Mouse (Mus musculus): ENCODE data around the gene Ccdc146.
"Not testable (repeated sequence)": the region's sequence is repeated elsewhere in the genome, so short reads cannot be mapped to it uniquely, and the experiment has no call there.

Gene Ccdc146

DNA sequence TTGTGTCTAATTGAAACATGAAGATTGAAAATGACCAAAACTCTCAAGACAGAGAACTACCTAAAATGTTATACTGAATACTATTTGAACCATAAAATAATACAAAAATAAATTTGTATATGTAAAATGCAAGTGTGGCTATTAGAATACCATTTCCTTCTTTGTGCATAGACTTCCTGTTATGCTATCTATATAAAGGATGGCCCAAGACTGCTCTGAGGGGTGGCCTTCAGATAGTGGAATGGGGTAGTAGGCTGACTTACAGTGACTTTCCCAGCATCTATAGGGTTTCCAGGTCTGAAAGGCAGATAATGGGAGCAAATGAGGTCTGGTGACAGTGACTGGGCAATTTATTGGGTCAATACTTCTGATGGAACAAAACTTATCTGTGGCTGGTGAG is 37.1 kb downstream of the Ccdc146 start:
- no peak for DNase-seq (ENCODE audit: low spot score in 2 of 2)

DNA sequence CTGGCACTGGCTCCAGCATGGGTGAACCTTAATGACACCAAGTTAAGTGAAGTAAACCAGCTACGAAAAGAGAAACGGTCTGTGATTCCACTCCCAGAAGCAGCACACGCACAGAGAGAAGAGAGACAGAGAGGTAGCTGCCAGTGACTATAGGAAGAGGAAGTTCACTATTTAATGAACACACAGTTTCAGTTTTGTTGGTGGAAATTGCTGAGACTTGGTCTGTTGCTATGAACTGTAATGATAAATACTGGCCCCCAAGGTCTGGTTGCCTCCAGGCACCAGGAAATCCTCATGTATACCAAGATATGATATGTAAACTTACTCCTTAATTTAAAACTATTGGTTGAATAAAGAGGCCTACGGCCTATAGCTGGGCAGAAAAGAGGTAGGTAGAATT is 38.0 kb downstream of the Ccdc146 start:
- DNase-seq (ENCODE audit: low spot score in 2 of 2), result no peak

DNA sequence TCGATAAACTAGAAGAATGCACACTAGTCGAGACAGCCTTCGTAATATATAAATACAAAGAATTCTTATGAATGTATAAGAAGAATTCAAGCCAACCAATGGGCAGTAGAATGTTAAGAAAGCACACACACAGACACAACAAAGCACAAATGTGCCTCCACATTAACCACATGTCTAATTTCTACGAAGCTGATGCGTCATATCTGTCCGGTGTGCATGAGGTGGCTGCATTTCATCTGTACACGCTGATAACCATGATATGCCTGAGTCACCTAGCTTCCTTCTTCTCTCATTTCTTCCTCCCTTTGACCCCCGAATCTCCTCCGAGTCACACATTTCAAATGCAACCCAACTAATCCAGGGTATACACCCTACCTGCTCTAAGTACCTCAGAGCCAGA is 39.5 kb downstream of the Ccdc146 start:
- DNase-seq (ENCODE audit: low spot score in 2 of 2), result no peak

DNA sequence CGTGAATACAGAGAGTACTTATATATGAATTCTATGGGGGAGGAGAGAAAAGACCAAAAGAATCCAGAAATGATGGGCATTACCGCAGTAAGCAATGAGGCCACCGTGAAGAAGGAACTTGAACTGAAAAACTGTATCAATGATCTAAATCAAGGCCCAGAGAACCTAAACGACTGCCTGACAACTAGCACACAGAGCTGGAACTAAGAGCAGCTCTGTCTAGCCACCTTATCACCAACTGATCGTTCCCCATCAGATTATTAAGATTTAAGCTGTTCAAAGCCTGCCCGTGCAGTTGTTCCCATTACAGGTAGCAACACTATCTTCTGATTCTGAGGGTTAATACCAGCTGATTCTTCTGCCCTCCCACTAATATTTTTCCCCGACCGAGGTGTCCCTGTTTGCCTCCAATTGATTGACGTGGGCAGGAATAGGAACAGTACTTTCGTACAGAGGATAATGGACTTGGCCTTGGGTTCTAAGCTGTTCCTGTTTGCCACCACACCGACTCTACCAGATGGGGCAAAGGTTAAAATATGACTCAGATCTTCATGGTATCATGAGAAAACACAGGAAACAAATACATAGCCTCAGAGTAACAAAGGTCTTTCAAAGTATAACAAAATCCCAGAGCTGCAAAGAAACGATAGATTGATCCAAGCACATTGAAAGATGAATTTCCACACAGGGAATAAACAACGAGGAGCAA is 40.1 kb downstream of the Ccdc146 start:
- DNase-seq (ENCODE audit: low spot score in 2 of 2), result no peak

DNA sequence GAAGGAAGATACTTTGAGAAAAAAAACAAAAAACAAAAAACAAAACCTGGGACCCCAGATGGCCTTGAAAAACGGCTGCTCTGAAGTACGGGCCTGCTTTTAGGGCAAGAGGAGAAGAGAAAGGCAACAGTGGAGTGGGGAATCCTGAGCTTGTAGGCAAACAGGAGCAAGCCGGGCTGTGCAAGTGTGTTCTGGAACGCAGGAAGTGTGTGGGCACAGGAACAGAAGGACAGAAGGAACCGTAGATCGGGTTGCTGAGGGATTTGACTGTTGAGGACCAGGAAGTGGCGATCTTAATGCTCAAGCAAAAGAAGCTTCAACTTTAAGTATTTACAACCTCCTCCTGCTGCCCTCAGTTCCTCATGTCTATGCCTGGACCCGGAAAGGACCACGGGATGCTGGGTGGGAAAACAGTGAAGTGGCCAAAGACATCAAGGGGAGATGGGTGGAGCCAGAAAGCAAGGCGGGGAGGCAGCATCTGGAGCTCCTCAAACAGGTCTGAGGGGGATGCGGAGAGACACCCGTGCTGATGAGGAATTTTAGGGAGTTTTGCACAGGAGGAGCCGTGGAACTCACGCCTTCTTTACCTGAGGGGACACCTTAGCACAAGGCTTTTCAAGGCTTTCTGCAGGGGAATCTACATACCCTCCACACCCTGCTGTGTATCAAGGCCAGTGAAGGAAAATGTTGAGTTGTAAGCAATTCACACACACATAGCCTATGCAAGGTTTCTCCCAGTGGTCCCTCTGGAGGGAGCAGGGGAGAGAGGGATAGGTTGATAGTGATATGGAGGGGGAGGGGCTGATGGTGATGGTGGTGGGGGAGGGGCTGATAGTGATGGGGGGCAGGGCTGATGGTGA is 40.9 kb downstream of the Ccdc146 start:
- peak in 1 of 2 experiments; percentile 9 for DNase-seq (ENCODE audit: low spot score in 2 of 2)

DNA sequence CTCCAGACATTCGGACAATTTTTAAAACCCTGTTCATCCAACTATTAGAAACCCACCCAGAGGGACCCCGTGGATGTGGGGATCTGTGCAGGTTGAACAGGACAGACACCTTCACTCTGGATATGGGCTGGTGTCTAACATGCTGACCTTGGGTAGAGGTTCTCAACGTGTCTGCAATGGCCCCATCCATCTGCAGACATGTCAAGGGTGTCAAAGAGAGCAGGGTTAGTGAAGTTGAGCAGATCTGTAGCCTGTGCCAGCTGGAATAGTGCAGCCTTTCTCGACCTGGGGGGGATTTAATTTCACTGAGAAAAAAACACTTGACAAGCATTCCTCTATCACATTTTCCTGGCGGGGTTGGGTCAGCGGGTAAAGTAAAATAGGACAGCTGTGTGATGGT is 41.8 kb downstream of the Ccdc146 start:
- DNase-seq (ENCODE audit: low spot score in 2 of 2), result no peak

DNA sequence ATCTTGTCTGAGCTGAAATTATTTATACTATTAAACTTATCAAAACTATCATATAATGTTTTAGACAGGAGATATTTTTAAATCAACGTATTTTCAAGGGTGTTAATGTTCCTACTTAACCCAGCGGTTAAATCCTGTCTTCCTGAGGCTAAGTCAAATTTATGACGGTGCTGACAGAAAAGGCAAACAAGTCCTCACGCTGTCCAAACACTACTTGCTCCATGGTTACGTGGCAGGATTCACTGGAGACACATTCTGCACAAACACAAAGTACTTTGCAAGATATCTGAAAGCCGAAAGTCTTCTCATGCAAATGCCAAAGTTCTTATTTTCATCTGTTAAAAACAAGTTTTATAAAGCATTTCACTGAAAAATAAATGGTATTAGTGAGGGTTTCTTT is 42.5 kb downstream of the Ccdc146 start:
- no peak for DNase-seq (ENCODE audit: low spot score in 2 of 2)

DNA sequence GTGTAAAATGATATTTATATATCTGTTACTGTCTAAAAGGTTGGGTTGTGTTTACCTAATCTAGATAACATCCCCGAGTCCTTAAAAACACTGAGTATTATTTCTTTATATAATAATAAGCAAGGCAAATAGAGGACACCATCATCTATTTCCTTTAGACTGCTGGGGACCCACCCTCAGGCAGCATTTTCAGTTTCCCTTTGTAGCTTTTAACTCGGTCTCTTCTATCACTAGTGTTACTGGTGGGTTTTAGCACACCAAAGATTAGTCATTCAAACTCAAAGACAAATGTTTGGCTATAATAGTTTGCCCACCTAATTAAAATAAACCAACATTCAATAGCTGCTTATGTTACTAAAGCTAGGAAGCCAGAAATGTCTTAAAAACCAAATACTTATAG is 46.1 kb downstream of the Ccdc146 start:
- DNase-seq (ENCODE audit: low spot score in 2 of 2), result no peak

DNA sequence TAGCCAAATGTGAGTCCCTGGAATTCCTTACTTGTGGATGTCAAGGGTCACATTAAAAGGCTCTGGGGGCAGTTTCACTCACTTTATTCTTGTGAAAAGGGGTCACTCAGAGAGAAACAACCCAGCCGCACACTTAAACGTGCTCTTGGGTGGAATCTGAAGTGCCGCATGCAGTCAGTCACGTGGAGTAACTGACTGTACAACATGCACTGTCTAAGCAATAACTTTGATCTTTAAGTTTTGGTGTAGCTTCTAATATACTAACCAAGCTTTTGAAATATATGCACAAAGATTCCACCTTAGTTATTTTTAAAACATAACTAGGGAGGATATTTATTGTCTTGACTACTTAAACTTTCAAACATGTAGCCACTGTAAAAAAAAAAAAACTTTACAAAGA is 47.5 kb downstream of the Ccdc146 start:
- DNase-seq (ENCODE audit: low spot score in 2 of 2), result no peak

DNA sequence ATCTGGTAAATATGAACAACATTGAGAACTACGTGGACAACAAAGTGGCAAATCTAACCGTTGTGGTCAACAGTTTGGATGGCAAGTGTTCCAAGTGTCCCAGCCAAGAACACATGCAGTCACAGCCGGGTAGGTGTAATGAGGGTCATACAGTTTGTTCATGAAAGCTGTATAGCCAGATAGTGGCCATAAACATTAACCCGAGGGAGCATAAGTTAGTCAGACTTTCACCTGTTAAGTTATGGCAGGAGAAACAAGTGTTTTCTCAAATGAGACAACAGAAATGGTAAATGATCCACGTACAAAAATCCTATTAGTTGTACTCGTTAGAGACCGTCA is 51.3 kb downstream of the Ccdc146 start:
- no peak for DNase-seq (ENCODE audit: low spot score in 2 of 2)

DNA sequence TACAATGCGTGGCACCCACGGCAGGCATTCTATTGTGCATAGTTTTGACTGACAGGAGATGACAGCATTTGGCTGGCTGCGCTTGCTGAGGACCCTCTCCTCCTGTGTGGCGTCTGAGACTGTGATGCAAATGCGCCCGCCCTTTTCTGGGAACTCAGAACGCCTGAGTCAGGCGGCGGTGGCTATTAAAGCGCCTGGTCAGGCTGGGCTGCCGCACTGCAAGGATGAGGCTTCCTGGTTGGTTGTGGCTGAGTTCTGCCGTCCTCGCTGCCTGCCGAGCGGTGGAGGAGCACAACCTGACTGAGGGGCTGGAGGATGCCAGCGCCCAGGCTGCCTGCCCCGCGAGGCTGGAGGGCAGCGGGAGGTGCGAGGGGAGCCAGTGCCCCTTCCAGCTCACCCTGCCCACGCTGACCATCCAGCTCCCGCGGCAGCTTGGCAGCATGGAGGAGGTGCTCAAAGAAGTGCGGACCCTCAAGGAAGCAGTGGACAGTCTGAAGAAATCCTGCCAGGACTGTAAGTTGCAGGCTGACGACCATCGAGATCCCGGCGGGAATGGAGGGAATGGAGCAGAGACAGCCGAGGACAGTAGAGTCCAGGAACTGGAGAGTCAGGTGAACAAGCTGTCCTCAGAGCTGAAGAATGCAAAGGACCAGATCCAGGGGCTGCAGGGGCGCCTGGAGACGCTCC is 51.8 kb downstream of the Ccdc146 start, which contains the start of gene Fgl2:
Gene Fgl2, plus strand, starts transcription at position 150 of the 687 bp plus-strand sequence.
- peak; percentile 20 to 23 for DNase-seq (ENCODE audit: low spot score in 2 of 2)

DNA sequence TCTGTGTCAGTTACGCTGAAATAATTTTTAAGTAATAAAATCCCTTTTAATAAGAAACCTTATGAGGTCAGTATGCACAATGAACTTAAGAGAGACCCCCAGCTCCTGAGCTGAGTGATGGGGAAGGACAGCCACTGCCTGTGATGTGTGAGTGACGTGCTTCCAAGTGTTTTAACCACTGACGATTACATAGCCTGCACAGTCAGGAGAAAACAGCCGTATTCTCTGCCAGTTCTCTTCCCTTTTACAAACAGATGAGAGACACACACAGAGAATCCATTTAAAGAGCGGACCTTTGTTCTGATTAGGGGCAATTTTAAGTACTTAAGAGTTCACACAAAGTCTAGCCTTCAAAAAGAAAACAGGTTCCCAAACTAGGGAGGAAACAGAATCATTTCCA is 52.6 kb downstream of the Ccdc146 start:
- DNase-seq (ENCODE audit: low spot score in 2 of 2), result no peak

DNA sequence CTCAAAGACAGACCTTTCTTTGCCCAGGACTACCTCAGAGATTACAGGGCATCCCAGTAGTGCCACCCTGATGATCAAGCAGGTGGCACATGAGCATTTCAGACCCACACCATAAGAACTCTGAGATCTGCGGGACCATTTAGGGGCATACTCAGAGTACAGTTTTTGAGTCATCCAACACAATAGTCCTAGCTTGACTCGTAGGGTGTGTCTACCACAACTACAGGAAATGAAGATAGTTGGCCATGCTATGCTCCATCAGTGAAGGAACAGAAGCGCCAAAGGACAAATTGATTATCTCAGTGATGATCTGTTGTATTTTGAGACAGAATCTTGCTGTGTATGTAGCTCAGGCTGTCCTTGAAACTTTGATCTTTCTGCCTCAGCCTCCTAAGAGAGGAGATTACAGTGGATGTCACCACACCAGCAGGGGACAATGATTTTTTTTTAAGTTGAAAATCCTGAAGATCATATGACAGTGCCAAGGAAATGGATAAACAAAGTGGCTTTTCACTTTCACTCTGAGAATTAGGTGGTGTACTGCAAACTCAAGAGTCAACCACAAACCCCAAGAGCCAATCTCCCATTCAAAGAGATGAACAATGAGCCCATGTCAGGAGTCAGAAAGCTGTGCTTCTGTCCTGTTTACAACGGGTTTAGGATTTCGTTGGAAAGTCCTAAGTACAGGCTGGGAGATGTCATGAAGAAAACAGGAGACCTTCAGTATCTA is 54.1 kb downstream of the Ccdc146 start:
- DNase-seq (ENCODE audit: low spot score in 2 of 2), result no peak

DNA sequence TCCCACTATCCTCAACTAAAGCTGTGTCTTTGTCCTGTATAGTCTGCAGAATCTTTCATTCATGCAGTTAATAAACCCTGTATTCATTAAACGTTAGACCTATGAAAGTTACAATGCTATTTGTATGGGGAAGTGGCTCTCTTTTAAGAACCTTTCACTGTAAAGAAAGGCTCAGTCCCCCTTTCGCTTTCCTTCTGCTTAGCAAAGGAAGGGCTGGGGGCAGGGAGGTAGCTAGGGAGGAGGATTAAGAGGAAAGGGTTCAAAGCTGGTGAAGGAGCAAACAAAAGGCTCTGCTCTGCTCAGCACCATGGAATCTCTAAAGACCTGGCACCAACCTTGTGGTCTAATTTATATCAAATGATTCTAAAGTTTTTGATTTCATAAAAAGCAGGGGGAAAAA is 57.0 kb downstream of the Ccdc146 start:
- DNase-seq (ENCODE audit: low spot score in 2 of 2), result no peak

DNA sequence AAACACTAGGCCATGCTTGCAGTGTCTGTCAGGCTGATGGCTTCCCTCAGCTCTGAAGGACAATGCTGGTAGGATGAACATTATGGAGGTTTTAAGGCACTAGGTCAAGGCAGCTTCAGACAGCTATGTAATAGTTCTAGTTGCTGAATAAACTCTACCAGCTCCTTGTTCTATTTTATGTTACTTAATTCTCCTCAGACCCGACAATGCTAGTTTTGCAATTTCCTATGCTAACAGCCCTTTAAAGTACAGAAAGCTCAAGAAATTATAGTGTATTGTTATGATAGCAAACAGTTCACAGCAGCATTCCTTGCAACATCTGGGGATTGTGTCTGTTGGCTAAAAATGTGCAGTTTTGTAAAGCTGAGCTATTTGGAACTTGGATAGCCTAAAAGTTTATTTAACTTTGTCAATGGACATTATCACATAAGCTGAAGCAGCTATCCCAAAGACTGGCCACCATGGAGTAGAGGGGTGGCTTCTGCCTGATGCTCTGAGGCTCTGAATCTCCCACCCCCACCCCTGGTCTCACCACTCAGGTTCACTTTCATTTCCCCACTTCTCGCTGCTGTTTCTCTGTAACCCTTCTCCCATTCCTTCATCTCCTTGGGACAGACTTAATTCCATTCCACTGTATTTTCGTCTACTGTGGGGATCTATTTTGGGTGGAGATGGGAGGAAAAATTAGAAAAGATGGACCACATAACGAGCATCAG is 58.0 kb downstream of the Ccdc146 start:
- DNase-seq (ENCODE audit: low spot score in 2 of 2), result no peak

DNA sequence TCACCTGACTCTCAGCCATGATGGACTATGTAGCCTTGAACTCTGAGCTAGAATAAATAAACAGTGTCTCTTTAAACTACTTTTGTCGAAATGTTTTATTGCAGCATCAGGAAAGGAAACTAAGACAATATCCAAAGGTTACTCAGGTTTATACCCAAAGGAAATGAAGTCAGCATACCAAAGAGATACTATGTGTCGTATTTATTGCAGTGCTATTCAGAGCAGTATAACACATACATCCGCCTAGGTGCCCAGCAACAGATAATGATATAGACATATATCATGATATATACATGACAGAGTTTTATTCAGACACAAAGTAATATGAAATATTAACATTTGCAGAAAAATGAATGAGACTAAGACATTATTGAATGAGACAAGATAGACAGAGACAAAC is 61.1 kb downstream of the Ccdc146 start:
- DNase-seq (ENCODE audit: low spot score in 2 of 2), result no peak

DNA sequence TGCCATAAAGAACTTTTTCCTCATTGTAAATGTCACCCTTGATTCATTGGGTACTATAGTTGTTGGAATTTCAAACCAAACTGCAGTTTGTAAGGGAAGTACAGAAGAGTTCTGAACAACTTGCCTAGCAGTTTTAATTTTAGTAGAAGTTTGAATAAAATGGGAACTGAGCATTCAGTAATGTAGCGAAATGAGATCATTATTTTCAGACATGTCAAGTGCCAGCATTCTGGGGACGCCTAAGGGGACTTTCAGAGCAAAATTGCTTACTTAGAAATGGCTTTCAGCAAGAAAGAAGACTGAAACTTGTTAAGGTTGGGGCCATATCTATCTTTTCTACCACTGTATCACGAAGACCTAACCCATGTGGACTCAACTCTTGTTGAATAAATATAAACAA is 65.8 kb downstream of the Ccdc146 start:
- no peak for DNase-seq (ENCODE audit: low spot score in 2 of 2)

DNA sequence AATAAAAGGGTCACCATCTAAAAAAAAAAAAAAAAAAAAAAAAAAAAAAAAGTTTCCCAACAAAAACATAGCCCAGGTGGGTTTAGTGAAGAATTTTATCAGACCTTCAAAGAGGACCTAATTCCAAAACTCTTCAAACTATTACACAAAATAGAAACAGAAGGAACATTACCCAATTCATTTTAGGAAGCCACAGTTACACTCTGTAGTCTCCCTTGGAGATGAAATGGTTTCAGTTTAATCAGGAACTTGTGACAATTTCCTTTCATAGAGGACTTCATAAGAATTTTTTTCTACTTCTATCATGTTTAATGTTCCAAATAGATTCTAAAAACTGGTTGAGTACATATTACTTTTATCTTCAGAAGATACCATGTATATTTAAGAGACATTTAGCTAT is 72.8 kb downstream of the Ccdc146 start:
- no peak for DNase-seq (ENCODE audit: low spot score in 2 of 2)

DNA sequence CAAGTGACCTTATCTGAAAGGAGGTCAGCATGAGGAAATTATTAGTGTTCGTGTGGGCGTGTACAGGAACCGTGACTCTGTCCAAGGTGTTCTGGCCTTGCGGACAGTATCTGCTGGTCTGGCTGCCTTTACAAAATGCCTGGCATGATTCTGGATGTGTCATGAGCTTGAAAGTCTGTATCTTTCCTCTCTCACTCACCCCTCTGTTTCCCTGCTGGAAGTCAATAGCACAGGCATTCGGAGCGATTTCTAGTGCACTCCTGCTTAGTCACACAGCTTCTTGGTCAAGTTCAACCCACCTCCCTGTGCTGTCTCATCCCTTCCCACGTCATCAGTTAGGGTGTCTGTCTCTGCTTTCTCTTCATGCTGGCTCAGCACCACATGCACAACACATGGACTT is 76.1 kb downstream of the Ccdc146 start:
- DNase-seq (ENCODE audit: low spot score in 2 of 2), result no peak

DNA sequence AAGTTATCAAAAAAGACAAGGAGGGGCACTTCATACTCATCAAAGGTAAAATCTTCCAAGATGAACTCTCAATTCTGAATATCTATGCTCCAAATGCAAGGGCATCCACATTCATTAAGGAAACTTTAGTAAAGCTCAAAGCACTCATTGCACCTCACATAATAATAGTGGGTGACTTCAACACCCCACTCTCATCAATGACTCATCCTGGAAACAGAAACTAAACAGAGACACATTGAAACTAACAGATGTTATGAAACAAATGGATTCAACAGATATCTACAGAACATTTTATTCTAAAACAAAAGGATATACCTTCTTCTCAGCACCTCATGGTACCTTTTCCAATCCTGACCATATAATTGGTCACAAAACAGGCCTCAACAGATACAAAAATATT is 82.2 kb downstream of the Ccdc146 start:
- DNase-seq (ENCODE audit: low spot score in 2 of 2), result not testable (repeated sequence)

DNA sequence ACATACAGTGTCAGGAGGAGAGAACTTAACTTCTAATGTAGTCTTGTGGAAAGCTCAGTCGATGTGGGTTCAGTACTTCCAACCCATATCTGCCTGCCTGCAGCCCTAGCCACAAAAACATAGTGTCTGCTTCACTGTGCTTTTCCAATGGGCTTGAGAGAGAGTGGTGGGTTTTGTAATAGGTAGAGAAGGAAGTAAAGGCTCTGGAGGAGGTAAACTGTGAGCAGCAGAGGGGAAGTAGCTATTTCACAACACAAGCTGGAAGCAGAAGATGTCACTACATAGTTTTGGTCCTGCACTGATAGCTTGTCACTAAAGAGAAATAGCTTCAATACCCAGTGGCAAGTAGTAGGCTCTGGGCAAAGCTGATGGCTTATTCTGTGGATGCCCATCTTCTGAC is 92.4 kb downstream of the Ccdc146 start:
- DNase-seq (ENCODE audit: low spot score in 2 of 2), result no peak
